16 mouse cellular contexts compared by ENCODE assay signal in the genomic region with DNA sequence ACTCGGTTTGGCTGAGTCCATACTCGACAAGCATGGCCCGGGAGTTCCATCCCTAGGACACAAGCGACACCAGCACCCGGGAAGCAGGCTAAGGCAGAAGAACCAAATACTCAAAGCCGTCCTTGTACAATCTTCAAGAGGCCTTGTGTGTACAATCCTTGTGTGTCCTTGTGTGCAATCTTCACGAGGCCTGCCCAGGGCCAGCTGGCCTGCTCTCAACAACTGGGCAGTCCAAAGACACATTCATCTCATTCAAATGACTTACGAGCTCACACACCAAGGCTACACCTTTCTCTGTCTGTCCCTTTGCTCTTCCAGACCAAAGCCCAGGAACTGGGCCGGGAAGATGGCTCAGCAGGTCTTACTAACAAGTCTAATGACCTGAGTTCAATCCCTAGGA.
"Had no signal": no experiment of that assay in that cellular context is flagged by ENCODE, and none has a peak within 500 bp of the region (broad histone marks: within the 10 kb centered on the region; RNA-seq: fewer than 3 reads in every experiment).

No protein-coding gene starts in this region.

- H3K27ac ChIP-seq: liver, embryonic 13.5 days; stomach, postnatal 0 days had no signal

- H3K4me2 ChIP-seq: liver, embryonic 13.5 days; midbrain, embryonic 11.5 days had no signal

- H3K9me3 ChIP-seq: liver, embryonic 13.5 days had no signal

- H3K4me1 ChIP-seq: liver, embryonic 13.5 days had no signal

- H3K4me3 ChIP-seq: liver, embryonic 13.5 days had no signal

- DNase-seq: kidney, adult 18-20 months; kidney, adult 9 months; kidney, postnatal 14 days; kidney, postnatal 4 days; layer of hippocampus, adult 9-11 months; liver, embryonic 13.5 days; lung, adult 2 months; lung, postnatal 14 days; lung, postnatal 4 days; midbrain, embryonic 14.5 days; right cerebral cortex, adult 18-20 months; right cerebral cortex, postnatal 14 days; right cerebral cortex, postnatal 4 days; thymus, postnatal 25 days had no signal

- H3K9ac ChIP-seq: liver, embryonic 13.5 days had no signal

- H3K27me3 ChIP-seq: liver, embryonic 13.5 days had no signal
